Mouse (Mus musculus) intestine, embryonic 14.5 days (tissue): ENCODE results near the gene Slc37a1. TPM values are rescaled to one million over a fixed set of nuclear protein-coding genes. Genes with fewer than 3 reads are reported as not detected.
"Not testable (repeated sequence)": the region's sequence is repeated elsewhere in the genome, so short reads cannot be mapped to it uniquely, and the experiment has no call there.

ENCODE experiments used
- ATAC-seq: fragments of 200-750 bp; cut with Nextera tagmentation; replicated peaks from 2 replicates; pipeline ENCODE4 v1.8.0; 2017; ENCODE audit warnings: low read depth, moderate number of reproducible peaks, moderate TSS enrichment, moderate library complexity; ENCODE audit not compliant: low FRiP score, low TSS enrichment
- DNase-seq: peaks from one replicate; pipeline ENCODE4 v3.0.0-alpha.2; 2018; ENCODE audit warnings: low spot score
- H3K27ac ChIP-seq: fragments of 300-500 bp; sonication (generic); 2 replicates; pipeline ENCODE4 v1.5.1; 2014; ENCODE audit warnings: low read depth, mild to moderate bottlenecking, control low read depth
- H3K27me3 ChIP-seq: fragments of 300-500 bp; sonication (generic); replicated peaks from 2 replicates; pipeline ENCODE4 v1.6.1; 2014; ENCODE audit warnings: low read length, control low read depth; ENCODE audit not compliant: control insufficient read depth, insufficient read depth
- H3K36me3 ChIP-seq: fragments of 300-500 bp; sonication (generic); 2 replicates; pipeline ENCODE4 v1.6.1; 2014; ENCODE audit warnings: low read length, control low read depth; ENCODE audit not compliant: control insufficient read depth, insufficient read depth
- H3K4me1 ChIP-seq: fragments of 300-500 bp; sonication (generic); replicated peaks from 2 replicates; pipeline ENCODE4 v1.6.1; 2014; ENCODE audit warnings: low read length, control low read depth, mixed read lengths; ENCODE audit not compliant: control insufficient read depth, insufficient read depth
- H3K4me2 ChIP-seq: fragments of 300-500 bp; sonication (generic); 2 replicates; pipeline ENCODE4 v1.6.1; 2014; ENCODE audit warnings: low read length
- H3K4me3 ChIP-seq: fragments of 300-500 bp; sonication (generic); 2 replicates; pipeline ENCODE4 v1.5.1; 2014; ENCODE audit warnings: low read depth, low read length, control low read depth, mixed read lengths
- H3K9ac ChIP-seq: fragments of 300-500 bp; sonication (generic); 2 replicates; pipeline ENCODE4 v1.6.1; 2014; ENCODE audit warnings: mild to moderate bottlenecking, low read length
- H3K9me3 ChIP-seq: fragments of 300-500 bp; sonication (generic); 2 replicates; pipeline ENCODE4 v1.6.1; 2016; ENCODE audit warnings: low read length, control low read depth; ENCODE audit not compliant: control insufficient read depth
- WGBS: fragments of 180-500 bp; shearing (Covaris S2); extraction: QIAGEN DNeasy Blood & Tissue Kit; methylation state at CpG from one replicate; pipeline ENCODE4 v1.1.7; 2014; 5-methylcytosine and 5-hydroxymethylcytosine counted together
- polyA plus RNA-seq: library from polyadenylated mRNA; unstranded; fragments of >200 nt; fragmentation: Nextera tagmentation; extraction: Ambion mirVana; gene quantifications from 2 replicates; pipeline ENCODE4 v1.2.1, GENCODE M21; 2014

The Slc37a1 gene
- polyA plus RNA-seq, 1 experiment from 2014 or later: 14.7 TPM

DNA sequence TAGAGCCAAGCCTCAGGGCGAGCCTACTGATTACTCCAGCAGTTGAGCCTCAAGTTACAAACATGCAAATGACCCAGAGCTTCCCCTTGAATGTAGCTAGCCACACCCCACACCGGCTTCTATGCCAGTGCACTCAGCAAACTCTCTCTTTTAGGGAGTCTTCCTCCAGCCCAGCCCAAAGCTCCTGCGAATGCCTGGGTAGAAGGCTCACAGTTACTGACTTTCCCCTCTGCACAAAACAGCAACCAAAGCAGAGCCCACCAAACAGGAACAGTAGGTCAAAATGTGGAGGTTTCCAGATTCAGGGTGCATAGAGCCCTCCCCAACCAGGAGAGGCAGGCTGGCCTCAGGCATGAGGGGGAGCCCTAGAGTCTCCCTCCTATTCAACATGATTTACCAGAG, 21.4 kb upstream of the Slc37a1 start:
- DNase-seq (no peak), ATAC-seq (no peak)
- no peak overlapping the region for H3K27ac ChIP-seq
- no peak overlapping the region for H3K4me2 ChIP-seq
- no peak overlapping the region for H3K4me3 ChIP-seq
- H3K9ac ChIP-seq: no peak overlapping the region
- no peaks in the 10 kb centered on the region for H3K4me1 ChIP-seq
- no peaks in the 10 kb centered on the region for H3K36me3 ChIP-seq
- no peaks in the 10 kb centered on the region for H3K9me3 ChIP-seq
- no peaks in the 10 kb centered on the region for H3K27me3 ChIP-seq
- WGBS: 7% methylated on average over 3 of the region's 3 CpGs

- H3K9ac ChIP-seq: no peak overlapping the region
- no peaks in the 10 kb centered on the region for H3K27me3 ChIP-seq
- H3K27ac ChIP-seq: no peak overlapping the region
- no peak overlapping the region for H3K4me2 ChIP-seq
- H3K36me3 ChIP-seq: no peaks in the 10 kb centered on the region
- ATAC-seq (no peak), DNase-seq (no peak)
- no peak overlapping the region for H3K4me3 ChIP-seq
- WGBS: 93% methylated on average over 9 of the region's 9 CpGs
- no peaks in the 10 kb centered on the region for H3K4me1 ChIP-seq
- no peaks in the 10 kb centered on the region for H3K9me3 ChIP-seq
Observed at GRCm38 (mm10) chr17:31265831-31266230, 20.8 kb upstream of the Slc37a1 start.

DNA sequence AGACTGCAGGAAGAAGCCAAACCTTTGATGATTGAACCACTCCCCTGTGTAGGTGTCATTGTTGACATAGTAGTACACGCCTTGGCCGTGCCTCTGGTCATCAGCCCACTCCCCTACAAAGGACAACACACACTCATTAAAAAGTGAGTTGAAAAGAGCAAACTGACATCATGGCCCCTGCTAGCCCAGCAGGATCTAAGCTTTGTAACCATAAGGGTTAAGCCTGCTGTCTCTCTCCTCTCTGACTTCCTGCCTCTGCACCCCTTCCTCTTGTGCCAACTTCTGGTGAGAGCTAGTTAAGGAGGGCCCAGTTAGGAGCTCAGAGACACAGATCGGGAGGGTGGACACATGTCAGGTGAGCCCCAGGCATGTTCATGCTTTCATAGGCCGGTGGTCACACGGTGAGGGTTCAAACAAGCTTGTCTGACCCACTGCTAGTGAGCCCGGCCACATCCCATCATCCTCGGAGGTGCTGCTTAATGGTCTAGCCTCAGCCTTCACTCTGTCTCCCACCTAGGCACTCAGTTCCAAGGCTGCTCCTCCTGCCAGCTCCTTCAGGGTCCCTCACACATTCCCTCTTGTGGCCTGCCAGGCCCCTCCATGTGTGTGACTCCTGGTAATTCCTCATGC, 20.2 kb upstream of the Slc37a1 start:
- Histone ChIP-seq H3K27me3 (no peaks in the 10 kb centered on the region), H3K9me3 (no peaks in the 10 kb centered on the region), H3K27ac (no peak overlapping the region), H3K36me3 (no peaks in the 10 kb centered on the region), H3K4me2 (no peak overlapping the region), H3K9ac (no peak overlapping the region), H3K4me3 (no peak overlapping the region), H3K4me1 (no peaks in the 10 kb centered on the region)
- 79% methylated on average over 7 of the region's 7 CpGs for WGBS
- ATAC-seq (no peak), DNase-seq (no peak)

GRCm38 (mm10) chr17:31267138-31267537, 19.5 kb upstream of the Slc37a1 start:
- no peaks in the 10 kb centered on the region for H3K9me3 ChIP-seq
- H3K27ac ChIP-seq: no peak overlapping the region
- DNase-seq (no peak), ATAC-seq (no peak)
- H3K4me3 ChIP-seq: no peak overlapping the region
- no peaks in the 10 kb centered on the region for H3K36me3 ChIP-seq
- H3K4me2 ChIP-seq: no peak overlapping the region
- 72% methylated on average over 4 of the region's 4 CpGs for WGBS
- no peaks in the 10 kb centered on the region for H3K4me1 ChIP-seq
- H3K27me3 ChIP-seq: no peaks in the 10 kb centered on the region
- no peak overlapping the region for H3K9ac ChIP-seq

DNA sequence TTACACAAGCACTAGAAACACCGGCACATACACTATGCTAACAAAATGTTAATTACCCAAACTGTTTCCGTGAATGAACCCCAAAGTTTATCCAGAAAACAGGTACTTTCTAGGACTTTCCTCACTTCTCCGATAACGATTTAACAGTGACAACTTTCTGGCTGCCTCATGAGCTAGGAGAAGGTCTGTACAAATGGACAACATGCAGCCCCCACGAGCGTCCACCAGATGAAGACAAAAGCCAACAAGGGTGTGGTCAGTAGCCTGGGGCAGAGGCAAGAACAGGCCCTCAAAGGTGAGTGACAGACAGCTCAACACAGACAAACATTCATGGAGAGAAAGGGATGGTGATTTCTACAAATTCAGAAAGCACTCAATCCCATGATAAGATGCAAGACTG, 19.0 kb upstream of the Slc37a1 start:
- H3K36me3 ChIP-seq: no peaks in the 10 kb centered on the region
- H3K27ac ChIP-seq: no peak overlapping the region
- H3K9me3 ChIP-seq: no peaks in the 10 kb centered on the region
- H3K4me1 ChIP-seq: no peaks in the 10 kb centered on the region
- no peak overlapping the region for H3K9ac ChIP-seq
- no peaks in the 10 kb centered on the region for H3K27me3 ChIP-seq
- no peak overlapping the region for H3K4me3 ChIP-seq
- 77% methylated on average over 6 of the region's 6 CpGs for WGBS
- H3K4me2 ChIP-seq: no peak overlapping the region
- ATAC-seq (no peak), DNase-seq (no peak)

DNA sequence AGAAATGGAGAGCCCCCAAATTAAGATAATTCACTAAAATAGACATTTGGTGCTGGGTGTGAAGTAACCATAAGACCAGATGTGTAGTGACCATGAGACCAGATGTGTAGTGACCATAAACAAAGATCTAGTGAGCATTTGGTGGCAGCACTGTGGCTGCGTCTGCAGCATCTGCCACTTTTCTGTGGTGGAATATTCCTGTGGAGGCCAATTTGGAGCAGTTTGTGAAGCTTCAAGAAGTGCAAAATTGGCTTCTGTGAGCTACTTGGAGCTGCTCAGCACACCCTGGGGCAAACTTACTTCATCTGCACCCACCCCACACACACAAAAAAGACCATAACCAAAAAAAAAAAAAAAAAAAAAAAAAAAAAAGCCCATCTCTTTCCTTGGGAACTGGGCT, 18.6 kb upstream of the Slc37a1 start:
- ATAC-seq (no peak), DNase-seq (no peak)
- Histone ChIP-seq H3K4me1 (no peaks in the 10 kb centered on the region), H3K27ac (no peak overlapping the region), H3K4me3 (no peak overlapping the region), H3K9ac (no peak overlapping the region), H3K4me2 (no peak overlapping the region), H3K9me3 (no peaks in the 10 kb centered on the region), H3K27me3 (no peaks in the 10 kb centered on the region), H3K36me3 (no peaks in the 10 kb centered on the region)
- WGBS: 73% methylated on average over 1 of the region's 1 CpGs

DNA sequence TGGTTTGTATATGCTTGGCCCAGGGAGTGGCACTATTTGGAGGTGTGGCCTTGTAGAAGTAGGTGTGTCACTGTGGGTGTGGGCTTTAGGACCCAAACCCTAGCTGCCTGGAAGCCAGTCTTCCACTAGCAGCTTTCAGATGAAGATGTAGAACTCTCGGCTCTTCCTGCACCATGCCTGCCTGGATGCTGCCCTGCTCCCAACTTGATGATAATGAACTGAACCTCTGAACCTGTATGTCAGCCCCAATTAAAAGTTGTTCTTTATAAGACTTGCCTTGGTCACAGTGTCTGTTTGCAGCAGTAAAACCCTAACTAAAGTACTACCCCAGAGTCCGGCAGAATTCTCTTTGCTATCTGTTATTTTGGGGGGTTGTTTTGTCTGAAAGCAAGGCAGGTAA, 16.8 kb upstream of the Slc37a1 start:
- ATAC-seq: no peak
- H3K27ac ChIP-seq: no peak overlapping the region
- H3K9me3 ChIP-seq: no peaks in the 10 kb centered on the region
- no peak for DNase-seq
- no peaks in the 10 kb centered on the region for H3K4me1 ChIP-seq
- H3K4me3 ChIP-seq: no peak overlapping the region
- 79% methylated on average over 2 of the region's 2 CpGs for WGBS
- H3K4me2 ChIP-seq: no peak overlapping the region
- no peaks in the 10 kb centered on the region for H3K36me3 ChIP-seq
- no peaks in the 10 kb centered on the region for H3K27me3 ChIP-seq
- H3K9ac ChIP-seq: no peak overlapping the region

GRCm38 (mm10) chr17:31270246-31270645, 16.3 kb upstream of the Slc37a1 start:
- H3K4me3 ChIP-seq: no peak overlapping the region
- H3K9me3 ChIP-seq: no peaks in the 10 kb centered on the region
- no peaks in the 10 kb centered on the region for H3K27me3 ChIP-seq
- no peak for DNase-seq
- H3K36me3 ChIP-seq: no peaks in the 10 kb centered on the region
- H3K4me1 ChIP-seq: no peaks in the 10 kb centered on the region
- no peak overlapping the region for H3K9ac ChIP-seq
- no peak overlapping the region for H3K27ac ChIP-seq
- no peak for ATAC-seq
- H3K4me2 ChIP-seq: no peak overlapping the region
- 77% methylated on average over 4 of the region's 4 CpGs for WGBS

DNA sequence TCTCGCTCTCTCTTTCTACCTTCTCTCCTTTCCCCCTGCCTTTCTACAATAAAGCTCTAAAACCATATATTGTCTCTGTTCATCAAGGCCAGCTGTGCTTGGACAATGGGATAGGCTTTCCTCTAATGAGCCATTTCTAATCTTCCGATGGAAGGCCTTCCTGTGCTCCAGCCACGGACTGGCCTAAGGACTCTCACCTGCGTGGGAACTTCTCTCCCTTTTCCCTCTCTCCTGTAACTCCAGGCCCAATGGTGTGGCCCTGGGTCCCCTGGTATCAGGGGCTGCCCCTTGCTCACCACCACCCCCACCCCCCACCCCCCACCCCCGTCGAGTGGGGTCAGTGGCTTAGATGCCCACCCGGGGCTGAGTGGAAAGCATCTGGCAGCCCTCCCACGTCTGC, 15.9 kb upstream of the Slc37a1 start:
- H3K4me2 ChIP-seq, H3K9me3 ChIP-seq, H3K4me3 ChIP-seq, H3K27ac ChIP-seq, H3K27me3 ChIP-seq, DNase-seq, H3K9ac ChIP-seq, ATAC-seq, H3K36me3 ChIP-seq, H3K4me1 ChIP-seq: not testable (repeated sequence)
- WGBS: 72% methylated on average over 8 of the region's 8 CpGs
